Mouse (Mus musculus): ENCODE results near the gene Mettl13. TPM values are rescaled to one million over a fixed set of nuclear protein-coding genes. Genes with fewer than 3 reads are reported as not detected.

Gene Mettl13
- 17.8 and 18.5 TPM in 2 replicates for polyA plus RNA-seq (2015; fragmentation: Nextera tagmentation; extraction: Ambion mirVana)

DNA sequence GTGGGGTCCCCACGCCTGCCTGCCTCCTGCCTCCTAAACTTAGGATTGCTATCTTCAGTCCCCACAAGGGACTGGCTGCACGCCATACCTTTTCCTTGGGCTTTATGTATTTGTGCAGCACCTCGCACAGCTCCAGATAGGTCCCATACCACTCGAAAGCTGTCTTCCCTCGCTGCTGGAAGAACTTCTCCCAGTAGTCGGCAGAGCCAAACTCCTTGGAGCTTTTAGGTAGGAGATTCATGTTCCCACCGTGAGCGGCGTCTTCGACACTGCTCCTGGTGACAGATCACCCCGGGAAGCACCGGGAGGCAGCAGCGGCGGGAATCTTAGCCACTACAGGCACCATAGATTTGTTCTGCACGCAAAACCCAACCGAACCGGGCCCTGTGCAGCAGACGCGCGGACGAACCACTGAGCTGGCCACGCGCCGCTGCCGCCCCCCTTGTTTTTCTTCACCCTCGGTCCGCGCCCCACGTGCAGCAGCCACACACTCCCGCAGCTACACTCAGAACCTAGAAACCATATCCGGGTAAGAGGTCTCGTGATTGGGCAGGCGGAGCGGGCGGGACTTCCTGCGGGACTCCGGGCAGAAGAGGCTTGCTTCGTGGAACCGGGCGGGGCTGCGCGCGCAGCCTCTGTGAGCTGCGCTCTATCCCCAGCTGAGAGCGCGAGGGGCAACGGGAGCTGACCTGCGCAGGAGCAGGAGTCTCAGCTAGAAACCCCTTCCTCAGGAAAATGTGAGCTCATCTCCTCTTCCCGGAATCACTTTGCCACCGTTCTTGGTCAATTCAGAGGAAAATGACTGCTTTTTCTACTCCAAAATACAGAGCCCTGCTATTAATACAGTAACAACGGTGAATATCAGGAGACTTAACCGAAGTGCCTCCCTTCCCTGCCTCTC lies at the start of gene Mettl13:
Gene Mettl13 (minus strand): TSS at position 536 of the 901 bp plus-strand sequence.
- no peaks in the 10 kb centered on the region for H3K9me3 ChIP-seq (ENCODE audit: control insufficient read depth, low read length)

DNA sequence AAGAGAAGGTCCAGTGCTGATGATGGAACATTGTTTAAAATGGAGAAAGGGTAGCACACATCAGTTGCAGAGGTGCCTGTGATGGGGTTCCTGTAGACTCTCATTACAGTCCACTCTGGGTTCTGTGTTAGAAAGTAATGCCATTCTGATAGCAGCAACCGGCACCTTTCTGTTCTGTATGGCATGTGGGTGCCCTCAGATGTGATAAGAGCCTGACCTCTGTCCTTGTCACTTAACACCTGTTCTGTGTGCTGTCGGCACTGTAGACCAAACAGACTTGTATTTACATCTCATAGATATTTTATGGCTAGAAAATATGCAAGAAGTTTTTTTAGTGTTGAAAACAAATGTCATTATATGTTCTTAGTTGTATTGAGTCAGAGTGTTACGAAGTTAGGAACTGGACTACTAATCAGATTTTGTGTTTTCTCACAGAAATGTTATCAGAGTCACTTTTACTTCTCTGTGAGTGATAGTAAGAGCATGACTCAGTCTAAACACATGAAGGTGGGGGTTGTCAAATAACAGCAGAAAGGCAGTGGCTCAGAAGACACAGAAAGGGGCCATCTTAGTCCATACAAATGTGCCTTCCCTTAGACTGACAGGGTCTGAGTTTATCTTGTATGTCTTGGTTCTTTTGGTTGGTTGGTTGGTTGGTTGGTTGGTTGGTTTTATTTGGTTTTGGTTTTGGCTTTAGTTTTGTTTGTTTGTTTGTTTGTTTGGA lies 49.2 kb upstream of the Mettl13 start:
- WGBS: 63% methylated on average over 3 of the region's 3 CpGs
- H3K4me1 ChIP-seq (ENCODE audit: control insufficient read depth, insufficient read depth, low read length): no peaks in the 10 kb centered on the region
- H3K27ac ChIP-seq (ENCODE audit: low read length): no peak overlapping the region
- no peak overlapping the region for H3K4me3 ChIP-seq (ENCODE audit: low read length)
- no peaks in the 10 kb centered on the region for H3K9me3 ChIP-seq (ENCODE audit: control insufficient read depth, low read length)
- H3K4me2 ChIP-seq (ENCODE audit: low read depth, low read length): no peak overlapping the region
- H3K9ac ChIP-seq (ENCODE audit: low read depth, low read length): no peak overlapping the region
- H3K36me3 ChIP-seq (ENCODE audit: control insufficient read depth, insufficient read depth, low read length): no peaks in the 10 kb centered on the region; the same call in 1 of the 2 replicates
- ATAC-seq: no peak
- no peaks in the 10 kb centered on the region for H3K27me3 ChIP-seq (replicated peaks; ENCODE audit: control insufficient read depth, insufficient read depth, low read length)

More for the DNA sequence above, at the start of gene Mettl13:
- Histone ChIP-seq H3K4me1 (ENCODE audit: control insufficient read depth, insufficient read depth, low read length) (peaks cover 3% of the 10 kb centered on the region; the same call in 1 of the 2 replicates), H3K27ac (ENCODE audit: low read length) (peak within 1 kb of the TSS; percentile 58), H3K27me3 (replicated peaks; ENCODE audit: control insufficient read depth, insufficient read depth, low read length) (no peaks in the 10 kb centered on the region), H3K4me2 (ENCODE audit: low read depth, low read length) (peak within 1 kb of the TSS; percentile 87), H3K36me3 (ENCODE audit: control insufficient read depth, insufficient read depth, low read length) (peaks cover 5% of the 10 kb centered on the region; the same call in 1 of the 2 replicates), H3K4me3 (ENCODE audit: low read length) (peak within 1 kb of the TSS; percentile 74), H3K9ac (ENCODE audit: low read depth, low read length) (peak within 1 kb of the TSS; percentile 79)
- under 1% methylated on average over 52 of the region's 52 CpGs for WGBS
- ATAC-seq: peak; percentile 100

DNA sequence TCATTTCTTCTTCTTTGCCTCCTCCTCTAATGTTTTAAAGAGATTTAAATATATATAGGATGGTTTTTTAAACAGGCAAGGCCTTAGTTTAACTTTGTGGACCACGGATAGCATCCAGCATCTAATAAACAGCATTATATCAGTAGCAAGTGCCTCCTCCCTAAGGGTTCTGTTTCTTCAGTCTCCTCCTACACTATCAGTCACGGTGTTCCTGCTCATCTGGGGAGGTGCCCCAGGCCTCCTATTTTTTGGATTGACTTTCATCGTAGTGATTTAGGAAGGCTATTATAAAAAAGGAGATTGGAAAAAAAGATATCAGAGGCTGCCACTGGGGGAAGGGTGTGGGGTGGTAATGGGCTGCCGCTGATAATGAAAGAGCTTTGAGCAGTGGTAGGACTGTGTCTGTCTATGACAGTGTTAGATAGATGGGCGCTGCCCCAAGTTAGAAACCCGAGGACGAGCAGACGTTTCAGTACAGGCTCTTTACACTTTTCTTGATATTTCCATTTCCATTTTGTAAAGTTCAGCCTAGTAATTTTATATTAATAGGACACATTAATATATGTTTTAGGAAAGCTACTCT lies 42.2 kb upstream of the Mettl13 start:
- Histone ChIP-seq H3K9ac (ENCODE audit: low read depth, low read length) (no peak overlapping the region), H3K27me3 (replicated peaks; ENCODE audit: control insufficient read depth, insufficient read depth, low read length) (no peaks in the 10 kb centered on the region), H3K36me3 (ENCODE audit: control insufficient read depth, insufficient read depth, low read length) (no peaks in the 10 kb centered on the region), H3K4me3 (ENCODE audit: low read length) (no peak overlapping the region), H3K4me2 (ENCODE audit: low read depth, low read length) (no peak overlapping the region), H3K27ac (ENCODE audit: low read length) (no peak overlapping the region), H3K9me3 (ENCODE audit: control insufficient read depth, low read length) (no peaks in the 10 kb centered on the region), H3K4me1 (ENCODE audit: control insufficient read depth, insufficient read depth, low read length) (peaks cover 2% of the 10 kb centered on the region; the same call in 1 of the 2 replicates)
- ATAC-seq: no peak
- 81% methylated on average over 8 of the region's 8 CpGs for WGBS

DNA sequence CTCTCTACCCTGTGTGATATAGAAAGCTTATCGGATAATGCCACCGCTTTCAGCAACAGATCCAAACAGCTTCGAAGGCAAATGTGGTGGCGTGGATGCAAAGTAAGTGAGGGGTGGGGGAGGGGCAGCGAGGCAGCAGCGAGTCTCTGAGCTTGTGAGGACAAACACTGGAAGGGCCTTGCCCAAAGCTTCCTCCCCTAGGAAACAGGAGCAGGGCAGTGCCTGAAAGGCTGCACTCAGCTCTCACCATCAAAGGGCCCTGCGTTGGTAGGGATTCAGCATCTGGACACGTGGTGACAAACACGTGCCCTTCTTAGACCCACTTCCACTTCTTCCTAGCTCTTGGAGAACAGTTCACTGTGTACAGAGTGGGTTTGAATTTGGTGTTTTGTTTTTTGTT lies 41.1 kb upstream of the Mettl13 start:
- Histone ChIP-seq H3K4me1 (ENCODE audit: control insufficient read depth, insufficient read depth, low read length) (peaks cover 2% of the 10 kb centered on the region; the same call in 1 of the 2 replicates), H3K27ac (ENCODE audit: low read length) (no peak overlapping the region), H3K9me3 (ENCODE audit: control insufficient read depth, low read length) (no peaks in the 10 kb centered on the region), H3K9ac (ENCODE audit: low read depth, low read length) (no peak overlapping the region), H3K36me3 (ENCODE audit: control insufficient read depth, insufficient read depth, low read length) (no peaks in the 10 kb centered on the region), H3K4me2 (ENCODE audit: low read depth, low read length) (no peak overlapping the region), H3K27me3 (replicated peaks; ENCODE audit: control insufficient read depth, insufficient read depth, low read length) (no peaks in the 10 kb centered on the region), H3K4me3 (ENCODE audit: low read length) (no peak overlapping the region)
- ATAC-seq: peak; percentile 28; the same call in 1 of the 2 replicates
- WGBS: 25% methylated on average over 9 of the region's 9 CpGs

DNA sequence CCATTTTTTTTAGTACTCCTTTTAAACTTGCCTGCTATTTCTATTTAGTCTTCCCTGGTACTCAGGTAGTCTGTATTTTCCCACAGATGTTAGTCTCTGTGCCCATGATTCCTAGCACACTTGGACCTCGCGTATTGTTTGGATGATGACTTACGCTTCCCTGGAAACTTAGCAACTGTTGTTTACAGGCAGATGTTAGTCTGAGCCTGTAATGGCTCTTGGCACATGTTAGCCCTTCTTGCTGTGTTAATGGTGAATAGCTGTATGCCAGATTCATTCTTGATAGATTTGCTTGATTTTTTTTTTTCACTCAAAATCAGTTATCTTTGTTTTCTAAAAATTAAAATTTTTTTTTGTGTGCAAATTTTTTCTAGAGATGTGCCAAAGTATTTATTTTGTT lies 40.3 kb upstream of the Mettl13 start:
- Histone ChIP-seq H3K36me3 (ENCODE audit: control insufficient read depth, insufficient read depth, low read length) (no peaks in the 10 kb centered on the region), H3K27ac (ENCODE audit: low read length) (no peak overlapping the region), H3K27me3 (replicated peaks; ENCODE audit: control insufficient read depth, insufficient read depth, low read length) (no peaks in the 10 kb centered on the region), H3K9ac (ENCODE audit: low read depth, low read length) (no peak overlapping the region), H3K9me3 (ENCODE audit: control insufficient read depth, low read length) (no peaks in the 10 kb centered on the region), H3K4me3 (ENCODE audit: low read length) (no peak overlapping the region), H3K4me2 (ENCODE audit: low read depth, low read length) (no peak overlapping the region), H3K4me1 (ENCODE audit: control insufficient read depth, insufficient read depth, low read length) (peaks cover 2% of the 10 kb centered on the region; the same call in 1 of the 2 replicates)
- 39% methylated on average over 3 of the region's 3 CpGs for WGBS
- ATAC-seq: no peak

DNA sequence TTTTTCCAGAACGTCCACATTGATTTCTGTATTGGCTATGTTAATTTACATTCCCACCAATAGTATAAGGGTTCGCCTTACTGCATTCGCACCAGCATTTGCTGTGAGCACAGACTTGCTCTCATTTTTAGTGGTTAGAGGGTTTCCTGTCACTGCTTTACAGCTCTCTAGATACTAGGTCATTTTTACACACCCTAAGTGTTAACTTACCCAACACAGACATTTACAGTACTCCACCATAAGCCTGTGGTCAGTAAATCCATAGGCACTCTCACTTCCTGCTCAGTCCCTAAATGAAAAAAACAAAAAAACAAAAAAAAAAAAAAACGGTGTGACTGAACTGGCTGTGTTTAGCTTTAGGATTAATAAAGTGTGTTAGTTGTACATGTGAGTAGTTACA lies 37.9 kb upstream of the Mettl13 start:
- H3K9ac ChIP-seq (ENCODE audit: low read depth, low read length): no peak overlapping the region
- ATAC-seq: no peak
- 57% methylated on average over 4 of the region's 4 CpGs for WGBS
- no peaks in the 10 kb centered on the region for H3K27me3 ChIP-seq (replicated peaks; ENCODE audit: control insufficient read depth, insufficient read depth, low read length)
- no peak overlapping the region for H3K27ac ChIP-seq (ENCODE audit: low read length)
- H3K36me3 ChIP-seq (ENCODE audit: control insufficient read depth, insufficient read depth, low read length): no peaks in the 10 kb centered on the region
- H3K4me2 ChIP-seq (ENCODE audit: low read depth, low read length): no peak overlapping the region
- peaks cover 2% of the 10 kb centered on the region; the same call in 1 of the 2 replicates for H3K4me1 ChIP-seq (ENCODE audit: control insufficient read depth, insufficient read depth, low read length)
- no peaks in the 10 kb centered on the region for H3K9me3 ChIP-seq (ENCODE audit: control insufficient read depth, low read length)
- H3K4me3 ChIP-seq (ENCODE audit: low read length): no peak overlapping the region

DNA sequence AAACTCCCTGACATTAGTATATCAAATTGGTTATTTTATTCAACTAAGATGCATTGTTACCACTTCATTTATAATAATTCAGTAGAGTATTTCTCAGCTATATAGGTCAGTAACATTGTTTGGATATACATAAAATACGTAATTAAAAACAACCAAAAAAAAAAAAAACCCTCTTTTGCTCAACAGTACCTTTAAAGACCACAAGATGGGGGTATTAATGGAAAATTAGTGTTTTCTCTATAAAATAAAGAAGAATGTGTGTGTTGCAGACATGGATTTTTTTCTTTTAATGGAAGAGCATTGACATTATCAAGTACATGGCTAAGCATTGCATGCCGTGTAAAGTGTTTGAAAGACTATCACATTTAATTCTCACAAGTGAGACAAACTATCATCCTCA lies 34.5 kb upstream of the Mettl13 start:
- Histone ChIP-seq H3K36me3 (ENCODE audit: control insufficient read depth, insufficient read depth, low read length) (peaks cover 4% of the 10 kb centered on the region; the same call in 1 of the 2 replicates), H3K4me3 (ENCODE audit: low read length) (no peak overlapping the region), H3K4me2 (ENCODE audit: low read depth, low read length) (no peak overlapping the region), H3K27ac (ENCODE audit: low read length) (no peak overlapping the region), H3K27me3 (replicated peaks; ENCODE audit: control insufficient read depth, insufficient read depth, low read length) (no peaks in the 10 kb centered on the region), H3K9me3 (ENCODE audit: control insufficient read depth, low read length) (no peaks in the 10 kb centered on the region), H3K9ac (ENCODE audit: low read depth, low read length) (no peak overlapping the region), H3K4me1 (ENCODE audit: control insufficient read depth, insufficient read depth, low read length) (peaks cover 2% of the 10 kb centered on the region; the same call in 1 of the 2 replicates)
- ATAC-seq: no peak
- 75% methylated on average over 2 of the region's 2 CpGs for WGBS

DNA sequence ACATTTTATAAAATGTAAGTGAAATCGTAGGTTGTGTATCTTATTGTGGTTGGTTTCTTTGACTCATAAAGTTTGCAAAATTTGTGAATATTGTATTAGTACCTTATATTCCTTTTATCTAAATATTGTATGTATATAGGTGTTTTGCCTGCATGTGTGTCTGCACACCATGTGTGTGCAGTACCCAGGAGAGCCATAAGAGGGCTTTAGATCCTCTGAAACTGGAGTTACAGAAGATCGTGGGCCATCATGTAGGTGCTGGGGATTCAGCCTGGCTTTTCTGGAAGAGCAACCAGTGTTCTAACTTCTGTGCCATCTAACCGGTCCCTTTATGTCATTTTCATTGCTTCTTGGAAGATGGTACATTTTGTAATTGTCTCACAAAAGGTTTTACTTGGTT lies 26.7 kb upstream of the Mettl13 start:
- H3K4me3 ChIP-seq (ENCODE audit: low read length): no peak overlapping the region
- peaks cover 3% of the 10 kb centered on the region for H3K9me3 ChIP-seq (ENCODE audit: control insufficient read depth, low read length)
- ATAC-seq: no peak
- 95% methylated on average over 3 of the region's 3 CpGs for WGBS
- H3K4me1 ChIP-seq (ENCODE audit: control insufficient read depth, insufficient read depth, low read length): no peaks in the 10 kb centered on the region
- H3K4me2 ChIP-seq (ENCODE audit: low read depth, low read length): no peak overlapping the region
- no peak overlapping the region for H3K27ac ChIP-seq (ENCODE audit: low read length)
- H3K27me3 ChIP-seq (replicated peaks; ENCODE audit: control insufficient read depth, insufficient read depth, low read length): no peaks in the 10 kb centered on the region
- peaks cover 12% of the 10 kb centered on the region for H3K36me3 ChIP-seq (ENCODE audit: control insufficient read depth, insufficient read depth, low read length)
- H3K9ac ChIP-seq (ENCODE audit: low read depth, low read length): no peak overlapping the region

Measured in intestine, embryonic 16.5 days (tissue).